ENCODE assay signal across 9 mouse cellular contexts in the genomic region with DNA sequence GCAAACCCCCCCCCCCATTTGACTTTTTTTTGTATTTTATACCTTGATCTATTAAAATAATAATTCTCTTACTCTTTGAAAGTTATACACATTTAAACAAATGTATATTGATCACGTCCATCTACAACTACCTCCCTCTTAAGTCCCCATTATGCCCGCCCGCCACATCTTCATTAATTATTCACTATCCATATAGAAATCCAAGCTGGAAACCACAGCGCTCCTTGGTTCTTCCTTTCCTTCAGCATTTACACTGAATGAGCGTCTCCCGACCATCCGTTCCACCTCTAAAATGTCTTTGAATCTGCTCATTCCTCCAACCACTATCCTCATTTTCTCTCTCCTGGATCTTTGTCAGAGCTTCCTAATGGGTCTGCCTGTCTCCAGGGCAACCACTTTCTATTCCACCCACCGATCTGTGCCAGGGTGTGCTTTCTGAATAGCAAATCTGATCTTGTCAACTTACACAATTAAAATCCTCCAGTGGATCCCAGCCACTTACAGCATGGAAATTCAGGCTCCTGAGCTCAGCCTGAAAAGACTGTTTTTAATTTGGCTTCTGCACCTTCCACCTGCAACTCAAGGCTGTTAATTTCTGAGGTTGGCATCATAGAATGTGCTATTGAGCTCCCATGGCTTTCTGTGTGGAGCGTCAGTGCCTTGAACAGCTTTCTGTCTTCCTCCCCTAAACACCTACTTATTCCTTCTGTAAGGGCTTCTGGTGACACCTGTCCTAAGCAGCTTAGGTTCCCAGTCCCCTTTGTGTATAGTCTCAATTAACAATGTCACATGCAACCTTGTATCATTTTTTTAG.
DNase-seq lines count a peak whose midpoint lies in the region; ATAC-seq lines count a peak whose summit lies in the region.
"Had no signal": no experiment of that assay in that cellular context is flagged by ENCODE, and none has a peak within 500 bp of the region (broad histone marks: within the 10 kb centered on the region; RNA-seq: fewer than 3 reads in every experiment).

No protein-coding gene starts in this region.

- H3K4me1 ChIP-seq in hindbrain, embryonic 13.5 days (replicated peaks): peaks cover 26% of the 10 kb centered on the region
- H3K4me1 ChIP-seq in heart, embryonic 10.5 days: no peaks in the 10 kb centered on the region
- H3K4me1 ChIP-seq: liver, embryonic 13.5 days had no signal

- peak overlapping the region; percentile 12; the same call in 1 of the 2 replicates for H3K4me3 ChIP-seq in hindbrain, embryonic 13.5 days
- no peak overlapping the region for H3K4me3 ChIP-seq in heart, embryonic 10.5 days
- H3K4me3 ChIP-seq: liver, embryonic 13.5 days had no signal

- WGBS in hindbrain, embryonic 13.5 days: 19% methylated on average over 9 of the region's 9 CpGs
- WGBS in heart, embryonic 10.5 days: 89% methylated on average over 9 of the region's 9 CpGs

- intact Hi-C loops in left cerebral cortex, postnatal 14 days (cut with DNase I): loop anchor here (2.0 to 5.0 kb wide), 4 partner anchors 36 to 266 kb away; a partner anchor contains a TSS

- peak; percentile 31 to 43 for DNase-seq in cerebellum, postnatal 25 days
- DNase-seq in left cerebral cortex, postnatal 14 days (ENCODE audit: low spot score in 2 of 2): peak; percentile 79 to 95
- DNase-seq in right cerebral cortex, postnatal 10 days (ENCODE audit: low spot score in 2 of 2): peak; percentile 86 to 93
- no peak for DNase-seq in adipocyte (ENCODE audit: low spot score)
- DNase-seq in lung, postnatal 25 days (ENCODE audit: low spot score): no peak
- DNase-seq in gastrocnemius, postnatal 10 days: no peak
- no peak for DNase-seq in heart, embryonic 10.5 days (ENCODE audit: low spot score)
- DNase-seq: liver, embryonic 13.5 days had no signal

- H3K27me3 ChIP-seq in hindbrain, embryonic 13.5 days: no peaks in the 10 kb centered on the region
- no peaks in the 10 kb centered on the region for H3K27me3 ChIP-seq in heart, embryonic 10.5 days (ENCODE audit: insufficient read depth, poor library complexity, severe bottlenecking)
- H3K27me3 ChIP-seq: liver, embryonic 13.5 days had no signal

- peak; percentile 88 for ATAC-seq in hindbrain, embryonic 13.5 days (ENCODE audit: low FRiP score)

- peak overlapping the region; percentile 20; the same call in 1 of the 2 replicates for H3K9ac ChIP-seq in hindbrain, embryonic 13.5 days
- H3K9ac ChIP-seq: liver, embryonic 13.5 days had no signal

- no peaks in the 10 kb centered on the region for H3K9me3 ChIP-seq in hindbrain, embryonic 13.5 days
- no peaks in the 10 kb centered on the region for H3K9me3 ChIP-seq in heart, embryonic 10.5 days
- H3K9me3 ChIP-seq: liver, embryonic 13.5 days had no signal

- H3K4me2 ChIP-seq in hindbrain, embryonic 13.5 days: peak overlapping the region; percentile 41
- H3K4me2 ChIP-seq: liver, embryonic 13.5 days had no signal

- peak overlapping the region; percentile 87 for H3K27ac ChIP-seq in hindbrain, embryonic 13.5 days
- no peak overlapping the region for H3K27ac ChIP-seq in heart, embryonic 10.5 days
- H3K27ac ChIP-seq: liver, embryonic 13.5 days had no signal

- H3K36me3 ChIP-seq in hindbrain, embryonic 13.5 days: no peaks in the 10 kb centered on the region
- no peaks in the 10 kb centered on the region for H3K36me3 ChIP-seq in heart, embryonic 10.5 days
- H3K36me3 ChIP-seq: liver, embryonic 13.5 days had no signal

Comparison
In these comparisons a context has a peak if more than half of its experiments do, and no peak if none do; other contexts are left out.
1. DNase-seq: peak in cerebellum, postnatal 25 days (2 of 2), left cerebral cortex, postnatal 14 days (2 of 2) and right cerebral cortex, postnatal 10 days (2 of 2); none in adipocyte (single experiment), lung, postnatal 25 days (single experiment), gastrocnemius, postnatal 10 days (single experiment) and heart, embryonic 10.5 days (single experiment).